Mouse (Mus musculus): ENCODE measurements around the gene Olfr1410. TPM values are rescaled to one million over a fixed set of nuclear protein-coding genes. Genes with fewer than 3 reads are reported as not detected.

The Olfr1410 gene
- not detected for total RNA-seq (2022)

GRCm38 (mm10) chr1:92605482-92605881 lies at the start of gene Olfr1410:
TSS of gene Olfr1410 (plus strand) at chr1:92605782.
- DNase-seq (ENCODE audit: low spot score in 2 of 2), result no peak

DNA sequence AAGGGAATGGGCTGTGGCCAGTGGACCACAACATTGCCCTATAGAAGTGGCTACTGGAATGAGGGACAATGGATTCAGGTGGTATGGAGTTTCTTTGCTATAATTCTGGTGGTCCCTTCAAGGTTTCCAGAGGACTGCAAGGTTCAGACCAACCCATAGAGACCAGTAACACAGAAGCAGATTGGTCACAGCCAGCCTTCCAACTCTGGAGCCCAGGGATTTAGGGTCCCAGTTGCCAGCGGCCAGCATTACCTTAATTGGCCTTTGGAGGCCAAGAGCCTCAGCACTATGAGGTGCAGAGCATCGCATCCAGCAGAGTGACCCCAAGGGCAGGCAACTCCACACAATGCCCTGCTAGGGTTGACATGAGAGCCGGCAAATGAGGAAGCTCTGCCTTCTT lies 34.6 kb upstream of the Olfr1410 start, which contains the start of gene Olfr1413:
TSS of gene Olfr1413 (plus strand) at position 301 of the 400 bp plus-strand sequence.
- DNase-seq (ENCODE audit: low spot score in 2 of 2), result no peak

- no peak for DNase-seq (ENCODE audit: low spot score in 2 of 2)
These were observed 20.1 kb upstream of the Olfr1410 start, which contains the start of gene Olfr1412 for GRCm38 (mm10) chr1:92585479-92585878. TSS of gene Olfr1412 (plus strand) at chr1:92585779.

- DNase-seq (ENCODE audit: low spot score in 2 of 2), result no peak
These were observed 11.5 kb upstream of the Olfr1410 start, which contains the start of gene Olfr1411 for GRCm38 (mm10) chr1:92594111-92594510. TSS of gene Olfr1411 (plus strand) at chr1:92594411.

GRCm38 (mm10) chr1:92596019-92596418 lies 9.6 kb upstream of the Olfr1410 start:
- DNase-seq (ENCODE audit: low spot score in 2 of 2), result no peak

GRCm38 (mm10) chr1:92607711-92608110 lies 2.1 kb downstream of the Olfr1410 start:
- no peak for DNase-seq (ENCODE audit: low spot score in 2 of 2)

DNA sequence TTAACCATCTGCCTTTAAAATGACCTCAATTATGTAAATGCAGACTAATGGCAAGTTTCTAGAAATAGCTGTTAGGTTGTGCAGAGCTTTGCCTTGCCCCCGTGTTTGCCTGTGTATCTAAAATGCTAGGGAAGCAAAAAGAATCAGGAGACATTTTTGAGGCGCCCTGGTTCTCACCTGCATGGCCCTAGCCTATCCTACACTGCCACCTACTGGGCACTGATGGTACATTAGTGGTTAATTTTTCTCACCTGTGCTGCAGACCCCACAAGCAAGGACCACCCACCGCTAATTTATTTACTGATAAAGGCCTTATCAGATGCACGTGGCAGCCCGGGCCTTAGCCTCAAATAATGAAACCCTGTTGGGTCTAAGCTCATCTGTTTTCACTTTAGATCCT lies 5.4 kb downstream of the Olfr1410 start:
- DNase-seq (ENCODE audit: low spot score in 2 of 2), result peak in 1 of 2 experiments; percentile 6

- no peak for DNase-seq (ENCODE audit: low spot score in 2 of 2)
These were observed 7.6 kb downstream of the Olfr1410 start for GRCm38 (mm10) chr1:92613175-92613574.

DNA sequence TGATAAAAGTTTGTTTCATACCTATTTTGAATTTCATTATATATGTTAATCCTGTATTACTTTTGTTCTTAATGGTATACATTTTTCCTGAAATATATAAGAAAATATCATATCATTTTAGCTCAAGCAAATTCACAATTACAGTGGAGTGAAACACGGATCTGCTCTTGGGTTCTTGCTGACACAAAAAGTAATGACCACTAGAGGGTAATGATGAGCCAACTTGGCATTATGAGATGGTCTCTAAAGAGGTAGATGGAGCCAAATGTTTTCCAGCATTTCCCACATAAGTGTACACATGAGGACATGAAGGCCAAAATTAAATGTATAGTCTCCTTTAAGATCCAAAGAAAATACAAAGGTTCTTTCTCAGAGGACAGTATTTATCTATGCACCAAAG lies 8.9 kb downstream of the Olfr1410 start:
- DNase-seq (ENCODE audit: low spot score in 2 of 2), result no peak

GRCm38 (mm10) chr1:92616046-92616445 lies 10.5 kb downstream of the Olfr1410 start:
- no peak for DNase-seq (ENCODE audit: low spot score in 2 of 2)

GRCm38 (mm10) chr1:92617488-92617887 lies 11.9 kb downstream of the Olfr1410 start, which contains the start of gene Olfr12:
TSS of gene Olfr12 (plus strand) at chr1:92617788.
- no peak for DNase-seq (ENCODE audit: low spot score in 2 of 2)

GRCm38 (mm10) chr1:92618360-92618759 lies 12.8 kb downstream of the Olfr1410 start:
- DNase-seq (ENCODE audit: low spot score in 2 of 2), result no peak

DNA sequence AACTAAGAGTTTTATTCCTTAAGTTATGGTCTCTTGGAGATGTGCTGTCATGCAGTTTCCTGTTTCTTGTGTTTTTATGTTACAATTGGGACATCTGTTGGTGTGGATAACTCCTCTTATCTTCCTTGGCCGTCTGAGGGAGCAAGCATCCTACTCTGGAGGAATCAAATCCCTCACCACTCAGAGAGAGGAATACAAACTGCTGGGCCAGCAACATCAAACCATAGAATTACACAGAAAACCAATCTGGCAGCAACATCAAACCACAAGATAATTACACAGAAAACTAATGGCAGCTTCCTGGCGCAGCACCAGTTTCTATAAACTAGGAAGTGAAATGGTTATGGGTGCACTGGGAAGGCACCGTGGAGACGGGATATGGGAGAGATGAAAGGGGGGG lies 22.6 kb downstream of the Olfr1410 start:
- no peak for DNase-seq (ENCODE audit: low spot score in 2 of 2)

- no peak for DNase-seq (ENCODE audit: low spot score in 2 of 2)
These were observed 26.6 kb downstream of the Olfr1410 start for GRCm38 (mm10) chr1:92632196-92632595.

GRCm38 (mm10) chr1:92632948-92633347 lies 27.4 kb downstream of the Olfr1410 start:
- no peak for DNase-seq (ENCODE audit: low spot score in 2 of 2)

DNA sequence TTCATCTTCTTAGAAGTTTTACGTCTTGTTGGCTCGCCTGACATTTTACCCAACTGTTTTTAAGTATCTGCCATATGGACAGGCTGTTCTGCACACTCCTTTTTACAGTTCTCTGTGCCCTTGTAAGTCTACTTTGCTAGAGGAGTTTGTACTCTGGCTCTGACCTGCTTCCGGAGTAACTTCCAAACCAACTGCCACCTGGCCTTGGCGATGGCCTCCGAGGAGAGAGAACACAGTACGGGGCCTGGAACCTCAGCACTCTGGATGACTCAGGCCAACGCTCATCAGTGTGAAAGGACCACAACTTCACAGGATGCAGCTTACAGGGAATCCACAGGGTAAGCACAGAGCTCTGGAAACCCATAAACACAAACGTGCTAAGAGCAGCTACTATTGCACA lies 28.1 kb downstream of the Olfr1410 start:
- no peak for DNase-seq (ENCODE audit: low spot score in 2 of 2)

GRCm38 (mm10) chr1:92634569-92634968 lies 29.0 kb downstream of the Olfr1410 start:
- DNase-seq (ENCODE audit: low spot score in 2 of 2), result no peak

DNA sequence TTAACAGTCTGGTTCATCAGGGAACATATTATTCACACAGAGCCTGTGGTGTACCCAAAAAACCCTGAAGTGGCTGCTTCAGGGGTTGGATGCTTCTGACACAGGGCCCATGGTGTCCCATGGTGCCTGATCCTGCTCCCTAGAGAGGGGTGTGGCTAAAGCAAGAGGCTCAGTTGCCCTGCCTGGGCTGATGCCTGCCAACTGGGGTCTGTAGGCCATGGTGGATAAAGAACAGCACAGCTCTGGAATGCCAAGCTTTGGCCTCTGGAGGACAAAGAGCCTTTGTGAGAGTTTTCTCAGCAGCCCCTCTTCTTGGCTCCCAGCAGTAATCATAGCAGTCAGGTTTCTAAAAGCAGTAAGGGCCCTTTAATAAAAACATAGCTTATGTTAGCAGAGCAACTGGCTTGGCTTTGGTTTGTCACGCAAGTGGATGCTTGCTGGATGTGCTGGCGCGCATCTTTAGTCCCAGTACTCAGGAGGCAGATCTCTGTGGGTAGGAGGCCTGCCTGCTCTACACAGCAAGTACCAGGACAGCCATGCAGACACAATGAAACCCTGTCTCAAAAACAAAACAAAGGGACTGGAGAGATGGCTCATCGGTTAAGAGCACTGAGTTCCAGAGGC lies 29.5 kb downstream of the Olfr1410 start:
- no peak for DNase-seq (ENCODE audit: low spot score in 2 of 2)

DNA sequence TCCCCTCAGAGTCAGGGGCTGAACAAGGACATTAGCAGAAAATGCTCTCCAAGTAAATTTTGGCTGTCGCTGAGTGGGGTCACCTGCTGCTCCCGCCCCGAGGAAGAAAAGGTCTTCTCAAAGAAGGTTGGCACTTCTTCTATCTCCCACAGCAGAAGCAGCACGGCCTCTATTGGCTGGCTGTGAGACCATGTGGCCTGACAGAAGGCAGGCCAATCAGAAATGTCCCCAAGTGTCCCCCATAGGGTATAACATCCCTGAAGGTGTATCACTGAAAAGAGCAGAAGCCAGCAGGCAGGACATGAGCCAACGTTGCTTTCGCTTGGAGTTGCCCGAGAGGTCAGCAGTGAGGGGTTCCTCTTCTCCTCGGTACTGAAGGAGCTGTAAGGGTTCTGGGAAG lies 30.4 kb downstream of the Olfr1410 start:
- DNase-seq (ENCODE audit: low spot score in 2 of 2), result no peak

DNA sequence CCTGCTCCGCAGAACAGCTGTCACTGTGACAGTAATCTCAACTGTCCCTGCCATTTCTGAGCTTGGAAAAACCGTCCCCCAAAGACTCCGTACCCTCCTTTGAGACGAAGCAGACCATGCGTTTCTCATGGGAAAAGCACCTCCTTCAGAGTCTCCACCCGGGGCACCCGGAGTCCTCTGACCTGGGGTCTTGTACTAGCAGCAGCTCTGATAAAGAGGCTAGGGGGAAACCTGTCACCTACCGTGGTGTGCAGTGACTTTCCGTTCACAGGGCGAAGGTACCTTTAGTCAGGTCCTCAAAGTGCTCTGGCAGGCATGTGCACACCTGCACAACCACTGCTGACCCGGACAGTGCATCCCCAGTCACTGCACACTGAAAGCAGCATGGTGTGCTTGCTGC lies 31.1 kb downstream of the Olfr1410 start:
- DNase-seq (ENCODE audit: low spot score in 2 of 2), result no peak

DNA sequence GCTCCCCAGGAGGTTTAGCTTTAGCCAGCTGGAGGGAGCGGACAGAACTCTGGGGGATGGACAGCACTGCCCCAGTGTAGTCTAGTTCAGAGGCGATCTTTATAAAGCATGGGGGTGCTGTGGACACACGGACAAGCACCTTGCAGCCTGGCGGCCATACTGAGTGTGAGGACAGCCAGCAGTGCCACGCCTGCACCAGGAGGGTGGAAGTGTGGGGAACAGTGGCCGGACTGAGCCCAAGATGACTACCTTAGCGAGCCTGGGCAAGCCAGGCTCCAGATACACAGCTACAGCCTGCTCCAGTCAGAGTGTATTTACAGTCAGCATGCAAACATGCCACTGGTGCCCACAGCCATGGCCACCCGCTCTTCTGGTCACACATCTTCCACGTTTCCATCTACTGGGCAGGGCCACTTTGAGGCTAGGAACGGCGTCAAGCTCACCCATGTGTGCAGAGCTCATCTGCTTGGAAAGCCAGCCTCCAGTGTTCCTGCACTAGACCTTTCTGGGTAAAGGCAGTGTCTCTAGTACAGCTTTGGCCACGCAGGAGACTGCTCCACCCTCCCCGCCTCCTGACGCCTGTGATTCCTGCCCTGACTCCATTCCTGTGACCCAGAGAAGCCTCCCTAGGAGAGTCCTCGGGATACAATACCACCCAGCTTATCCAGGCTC lies 32.1 kb downstream of the Olfr1410 start:
- no peak for DNase-seq (ENCODE audit: low spot score in 2 of 2)

- no peak for DNase-seq (ENCODE audit: low spot score in 2 of 2)
These were observed 32.6 kb downstream of the Olfr1410 start for GRCm38 (mm10) chr1:92638181-92638580.

DNA sequence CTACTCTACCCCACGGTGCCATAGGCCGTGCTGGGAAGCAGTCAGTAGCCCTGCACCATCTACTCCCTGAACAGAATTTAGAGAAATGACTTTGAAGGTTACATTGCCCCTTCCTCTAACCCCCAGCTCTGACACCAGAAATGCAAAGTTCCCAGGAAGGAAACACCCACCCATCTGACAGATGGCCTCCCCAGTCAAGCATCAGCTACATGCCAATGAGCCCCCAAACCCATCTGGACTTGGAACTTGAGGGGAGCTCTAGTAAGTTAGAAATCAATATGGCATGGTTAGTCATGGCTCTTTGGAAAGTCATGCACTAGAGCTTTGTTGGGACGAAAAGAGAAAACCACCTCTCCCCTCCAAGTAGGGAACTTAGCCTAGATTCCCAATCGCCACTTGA lies 33.2 kb downstream of the Olfr1410 start:
- DNase-seq (ENCODE audit: low spot score in 2 of 2), result no peak
